Mouse (Mus musculus) neural tube, embryonic 14.5 days (tissue): ENCODE data around the gene Cyp26b1. TPM values are rescaled to one million over a fixed set of nuclear protein-coding genes. Genes with fewer than 3 reads are reported as not detected.
"Not testable (repeated sequence)": the region's sequence is repeated elsewhere in the genome, so short reads cannot be mapped to it uniquely, and the experiment has no call there.

Source experiments
- ATAC-seq: fragments of 200-750 bp; cut with Nextera tagmentation; 2 replicates; pipeline ENCODE4 v1.8.0; 2017; ENCODE audit warnings: low read depth, mild to moderate bottlenecking, moderate TSS enrichment, moderate library complexity
- H3K27ac ChIP-seq: fragments of 300-500 bp; sonication (generic); 2 replicates; pipeline ENCODE4 v1.5.1; 2014; ENCODE audit warnings: low read depth, mild to moderate bottlenecking, control low read depth, low read length, moderate library complexity, mixed read lengths
- H3K27me3 ChIP-seq: fragments of 300-500 bp; sonication (generic); 2 replicates; pipeline ENCODE4 v1.6.1; 2014; ENCODE audit warnings: low read length; ENCODE audit not compliant: control insufficient read depth, insufficient read depth
- H3K36me3 ChIP-seq: fragments of 300-500 bp; sonication (generic); 2 replicates; pipeline ENCODE4 v1.6.1; 2014; ENCODE audit warnings: low read length, mixed read lengths; ENCODE audit not compliant: control insufficient read depth, insufficient read depth
- H3K4me1 ChIP-seq: fragments of 300-500 bp; sonication (generic); 2 replicates; pipeline ENCODE4 v1.6.1; 2014; ENCODE audit warnings: low read length; ENCODE audit not compliant: control insufficient read depth, insufficient read depth
- H3K4me2 ChIP-seq: fragments of 300-500 bp; sonication (generic); 2 replicates; pipeline ENCODE4 v1.6.1; 2014; ENCODE audit warnings: mild to moderate bottlenecking, low read depth, low read length, control low read depth
- H3K4me3 ChIP-seq: fragments of 300-500 bp; sonication (generic); 2 replicates; pipeline ENCODE4 v1.5.1; 2014; ENCODE audit warnings: low read depth, low read length, control low read depth, mixed read lengths
- H3K9ac ChIP-seq: fragments of 300-500 bp; sonication (generic); replicated peaks from 2 replicates; pipeline ENCODE4 v1.6.1; 2014; ENCODE audit warnings: low read depth, mild to moderate bottlenecking, control low read depth, low read length, mixed read lengths
- H3K9me3 ChIP-seq: fragments of 300-500 bp; sonication (generic); 2 replicates; pipeline ENCODE4 v1.6.1; 2016; ENCODE audit warnings: low read length; ENCODE audit not compliant: control insufficient read depth
- WGBS: fragments of 180-500 bp; shearing (Covaris S2); extraction: QIAGEN DNeasy Blood & Tissue Kit; methylation state at CpG from one replicate; pipeline ENCODE4 v1.1.7; 2014; 5-methylcytosine and 5-hydroxymethylcytosine counted together
- polyA plus RNA-seq: library from polyadenylated mRNA; unstranded; fragments of >200 nt; fragmentation: Nextera tagmentation; extraction: Ambion mirVana; gene quantifications from 2 replicates; pipeline ENCODE4 v1.2.1, GENCODE M21; 2014

The Cyp26b1 gene
- polyA plus RNA-seq, 1 experiment from 2014 or later = 11.8 TPM

GRCm38 (mm10) chr6:84617051-84617450, 23.3 kb upstream of the Cyp26b1 start:
- Histone ChIP-seq H3K27me3 (no peaks in the 10 kb centered on the region), H3K27ac (no peak overlapping the region), H3K4me3 (no peak overlapping the region), H3K9me3 (no peaks in the 10 kb centered on the region), H3K4me1 (no peaks in the 10 kb centered on the region), H3K9ac (no peak overlapping the region), H3K4me2 (no peak overlapping the region), H3K36me3 (peaks cover 4% of the 10 kb centered on the region; the same call in 1 of the 2 replicates)
- ATAC-seq = no peak
- WGBS = 93% methylated on average over 1 of the region's 1 CpGs

GRCm38 (mm10) chr6:84616586-84616985, 22.9 kb upstream of the Cyp26b1 start:
- H3K27ac ChIP-seq = no peak overlapping the region

DNA sequence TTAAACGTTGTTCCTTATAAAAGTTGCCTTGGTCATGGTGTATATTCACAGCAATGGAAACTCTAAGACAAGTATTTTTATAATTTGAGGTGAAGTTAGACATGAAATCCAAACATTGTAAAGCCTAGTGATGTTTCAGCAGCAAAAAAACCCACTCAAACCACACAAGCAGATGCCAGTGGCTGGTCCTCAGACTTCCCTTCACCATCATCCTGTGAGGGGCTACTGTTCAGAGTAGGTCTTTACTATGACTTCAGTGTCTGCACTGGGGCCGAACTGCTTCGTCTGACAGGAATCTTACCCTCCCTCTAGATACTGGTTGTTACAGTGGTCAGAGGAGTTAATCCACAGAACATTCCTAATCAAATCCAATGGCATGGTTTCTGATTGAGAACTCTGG, 19.9 kb upstream of the Cyp26b1 start:
- H3K4me2 ChIP-seq = no peak overlapping the region
- H3K27me3 ChIP-seq = no peaks in the 10 kb centered on the region
- H3K4me1 ChIP-seq = no peaks in the 10 kb centered on the region
- no peak for ATAC-seq
- 93% methylated on average over 3 of the region's 3 CpGs for WGBS
- H3K9me3 ChIP-seq = no peaks in the 10 kb centered on the region
- no peak overlapping the region for H3K4me3 ChIP-seq
- H3K27ac ChIP-seq = no peak overlapping the region
- H3K36me3 ChIP-seq = no peaks in the 10 kb centered on the region
- no peak overlapping the region for H3K9ac ChIP-seq

More at GRCm38 (mm10) chr6:84616586-84616985, 22.9 kb upstream of the Cyp26b1 start:
- Histone ChIP-seq H3K4me1 (no peaks in the 10 kb centered on the region), H3K9me3 (no peaks in the 10 kb centered on the region), H3K27me3 (no peaks in the 10 kb centered on the region), H3K4me2 (no peak overlapping the region), H3K4me3 (no peak overlapping the region), H3K9ac (no peak overlapping the region), H3K36me3 (peaks cover 4% of the 10 kb centered on the region; the same call in 1 of the 2 replicates)
- no peak for ATAC-seq
- WGBS = 70% methylated on average over 1 of the region's 1 CpGs

DNA sequence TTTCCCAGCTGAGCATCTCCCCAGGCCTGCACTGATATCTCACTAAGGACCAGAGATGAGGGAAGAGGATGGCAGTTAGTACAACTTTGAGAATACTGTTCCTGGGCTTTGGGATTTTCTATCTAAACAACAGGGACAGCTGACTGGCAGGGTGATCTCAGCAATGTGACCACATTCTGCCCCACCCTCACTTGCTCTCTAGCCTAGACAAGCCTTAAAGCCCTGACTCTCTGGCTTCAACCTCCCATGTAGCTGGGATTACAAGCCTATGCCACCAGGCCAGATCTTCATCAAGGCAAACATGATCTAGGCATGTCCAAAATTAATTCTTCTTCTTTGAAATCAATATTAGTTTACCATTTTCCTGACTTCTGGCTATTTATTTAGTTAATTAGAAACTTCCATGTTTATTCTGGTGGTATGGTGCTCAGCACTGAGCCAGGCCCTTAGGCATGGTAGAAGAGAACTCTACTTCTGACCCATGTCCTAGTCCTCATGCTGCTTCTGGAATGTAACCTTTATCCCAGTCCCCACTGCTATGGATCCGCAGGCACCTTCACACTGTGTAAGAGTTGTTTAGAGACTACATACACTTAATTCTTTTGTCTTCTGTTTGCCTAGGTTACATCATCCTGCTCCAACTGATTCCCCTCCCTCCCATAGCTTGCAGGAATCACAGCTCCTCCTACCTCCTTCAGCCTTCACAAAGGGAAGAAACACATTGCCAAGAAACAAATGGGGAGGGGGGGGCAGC, 7.6 kb upstream of the Cyp26b1 start:
- Histone ChIP-seq H3K9me3 (no peaks in the 10 kb centered on the region), H3K27ac (no peak overlapping the region), H3K4me2 (no peak overlapping the region), H3K27me3 (no peaks in the 10 kb centered on the region), H3K9ac (no peak overlapping the region), H3K4me1 (no peaks in the 10 kb centered on the region), H3K36me3 (no peaks in the 10 kb centered on the region), H3K4me3 (no peak overlapping the region)
- WGBS = 32% methylated on average over 1 of the region's 1 CpGs
- ATAC-seq = no peak

DNA sequence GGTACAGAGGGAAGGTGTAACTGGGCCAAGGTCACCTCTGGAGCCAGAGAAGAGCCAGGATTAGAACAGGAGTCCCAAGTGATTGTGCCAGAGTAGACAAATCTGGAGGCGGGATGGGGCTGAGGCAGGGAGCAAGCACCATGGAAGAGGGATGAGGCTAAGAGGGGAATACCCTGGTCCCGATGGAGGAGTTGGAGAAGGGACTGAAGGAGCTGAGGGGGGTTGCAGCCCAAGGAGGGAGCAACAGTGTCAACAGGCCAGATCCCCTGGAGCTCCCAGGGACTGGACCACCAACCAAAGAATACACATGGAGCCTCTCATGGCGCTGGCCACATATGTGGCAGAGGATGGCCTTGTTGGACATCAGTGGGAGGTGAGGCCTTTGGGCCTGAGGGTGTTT, 5.6 kb upstream of the Cyp26b1 start:
- not testable (repeated sequence) for H3K36me3 ChIP-seq, ATAC-seq, H3K4me3 ChIP-seq, H3K4me2 ChIP-seq, H3K9ac ChIP-seq, H3K27ac ChIP-seq, H3K4me1 ChIP-seq, H3K27me3 ChIP-seq, H3K9me3 ChIP-seq
- 95% methylated on average over 3 of the region's 3 CpGs for WGBS

DNA sequence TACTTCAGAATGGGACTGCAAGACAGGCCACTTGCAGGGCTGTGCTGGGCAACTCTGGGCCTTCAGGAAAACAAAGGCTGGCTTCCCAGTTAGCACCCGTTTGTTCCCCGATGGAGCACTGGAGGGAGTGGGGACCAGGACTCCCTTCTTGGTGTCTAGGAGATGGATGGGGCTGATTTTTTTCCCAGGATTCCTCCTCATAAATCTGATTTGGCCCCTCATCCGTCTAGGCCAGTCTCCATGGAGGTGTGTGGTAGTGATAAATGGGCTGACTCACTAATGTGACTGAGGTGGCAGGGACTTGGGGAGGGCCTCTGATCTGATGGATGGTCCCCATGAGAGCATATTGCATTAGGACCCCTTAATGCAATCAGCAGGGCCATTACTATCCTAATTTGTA, 5.0 kb upstream of the Cyp26b1 start:
- Histone ChIP-seq H3K4me2 (no peak overlapping the region), H3K4me1 (no peaks in the 10 kb centered on the region), H3K27ac (no peak overlapping the region), H3K9ac (no peak overlapping the region), H3K9me3 (no peaks in the 10 kb centered on the region), H3K4me3 (no peak overlapping the region), H3K36me3 (no peaks in the 10 kb centered on the region), H3K27me3 (no peaks in the 10 kb centered on the region)
- ATAC-seq = no peak
- 60% methylated on average over 3 of the region's 3 CpGs for WGBS

DNA sequence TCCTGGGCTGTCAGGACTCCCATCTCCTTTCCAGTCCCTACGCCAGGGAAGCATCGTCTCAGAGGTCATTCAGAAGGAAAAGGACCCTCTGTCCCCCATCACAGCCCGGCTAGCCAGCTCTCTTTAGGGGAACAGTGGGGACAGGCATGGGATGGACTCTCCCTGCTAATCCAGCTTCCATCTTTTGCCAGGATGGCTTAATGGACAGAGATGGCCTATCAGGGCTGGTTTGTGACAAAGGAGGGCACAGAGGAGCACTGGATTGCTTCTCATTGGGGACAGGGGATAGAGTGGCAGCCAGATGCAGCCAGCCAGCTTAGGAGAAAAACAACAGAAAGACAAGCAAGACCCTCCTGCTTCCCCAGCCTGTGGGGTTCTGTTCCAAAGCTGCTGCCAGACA, 918 bp upstream of the Cyp26b1 start:
- 0 out of 2 replicates have a peak, but pooled peaks cover 6% of the 10 kb centered on the region for H3K27me3 ChIP-seq
- no peak overlapping the region for H3K27ac ChIP-seq
- no peaks in the 10 kb centered on the region for H3K36me3 ChIP-seq
- H3K4me3 ChIP-seq = no peak overlapping the region
- H3K9ac ChIP-seq = no peak overlapping the region
- H3K4me2 ChIP-seq = no peak overlapping the region
- no peak for ATAC-seq
- 27% methylated on average over 3 of the region's 3 CpGs for WGBS
- H3K4me1 ChIP-seq = no peaks in the 10 kb centered on the region
- H3K9me3 ChIP-seq = no peaks in the 10 kb centered on the region

DNA sequence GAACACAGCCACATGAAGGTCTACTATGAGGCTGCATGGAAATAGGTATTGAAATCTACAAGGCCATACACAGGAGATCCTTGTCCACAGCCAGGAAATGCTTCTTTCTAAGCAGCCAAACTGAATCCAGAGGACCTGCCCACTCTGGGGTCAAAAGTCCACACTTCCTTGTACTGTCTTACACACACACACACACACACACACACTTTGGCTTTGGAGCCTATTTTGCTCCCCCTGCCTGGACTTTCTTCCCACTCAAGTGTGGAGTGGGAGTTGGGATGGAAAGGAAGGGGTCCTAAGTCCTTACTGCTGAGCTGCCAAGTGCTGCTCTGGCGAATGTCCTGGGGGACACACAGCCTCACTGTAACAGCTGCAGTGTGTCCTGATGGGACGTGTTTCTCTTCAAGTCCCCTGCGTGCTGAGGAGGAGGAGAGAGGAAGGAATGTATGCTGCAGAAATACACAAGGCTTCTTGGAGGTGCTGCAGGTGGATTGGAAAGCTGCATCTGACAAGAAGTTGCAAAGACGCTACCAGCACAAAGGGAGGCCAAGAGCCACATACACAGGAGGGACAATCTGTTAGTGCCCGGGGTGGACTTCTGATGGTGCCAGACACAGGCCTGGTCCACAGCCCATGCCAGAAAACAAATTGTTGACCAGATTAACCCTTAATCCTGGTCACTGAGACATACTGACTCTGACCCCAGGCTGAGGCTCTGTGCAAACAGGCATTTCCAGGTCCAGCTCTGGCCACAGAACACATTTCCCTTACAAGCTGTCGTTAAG, 2.6 kb downstream of the Cyp26b1 start:
- no peaks in the 10 kb centered on the region for H3K36me3 ChIP-seq
- peaks cover 14% of the 10 kb centered on the region; the same call in 1 of the 2 replicates for H3K4me1 ChIP-seq
- ATAC-seq = no peak
- WGBS = 72% methylated on average over 6 of the region's 6 CpGs
- peaks cover 33% of the 10 kb centered on the region for H3K27me3 ChIP-seq
- H3K9me3 ChIP-seq = no peaks in the 10 kb centered on the region
- H3K4me2 ChIP-seq = no peak overlapping the region
- H3K9ac ChIP-seq = no peak overlapping the region
- no peak overlapping the region for H3K4me3 ChIP-seq
- no peak overlapping the region for H3K27ac ChIP-seq
